Mouse (Mus musculus): ENCODE data around the gene Setmar.

- TF ChIP-seq POLR2A (IDR thresholded peaks at IDR 0.05; ENCODE audit: control insufficient read depth, extremely low read depth, insufficient read depth, low read length, poor library complexity): no peak
- TF ChIP-seq CTCF (IDR thresholded peaks at IDR 0.05; ENCODE audit: borderline replicate concordance, control insufficient read depth, extremely low read depth, insufficient read depth, low read length, poor library complexity): no peak
Measured at GRCm38 (mm10) chr6:108101936-108102830, 37.3 kb downstream of the Setmar start.
